Mouse (Mus musculus) urinary bladder, postnatal 14 days (tissue): ENCODE results near the gene Dhx29.
A peak's percentile ranks its signal among the peaks of the same experiment; 100 is the strongest.

ENCODE experiments used
- DNase-seq: peaks from one replicate; pipeline ENCODE4 v3.0.0; 2021; ENCODE audit warnings: low spot score

Dhx29 gene

DNA sequence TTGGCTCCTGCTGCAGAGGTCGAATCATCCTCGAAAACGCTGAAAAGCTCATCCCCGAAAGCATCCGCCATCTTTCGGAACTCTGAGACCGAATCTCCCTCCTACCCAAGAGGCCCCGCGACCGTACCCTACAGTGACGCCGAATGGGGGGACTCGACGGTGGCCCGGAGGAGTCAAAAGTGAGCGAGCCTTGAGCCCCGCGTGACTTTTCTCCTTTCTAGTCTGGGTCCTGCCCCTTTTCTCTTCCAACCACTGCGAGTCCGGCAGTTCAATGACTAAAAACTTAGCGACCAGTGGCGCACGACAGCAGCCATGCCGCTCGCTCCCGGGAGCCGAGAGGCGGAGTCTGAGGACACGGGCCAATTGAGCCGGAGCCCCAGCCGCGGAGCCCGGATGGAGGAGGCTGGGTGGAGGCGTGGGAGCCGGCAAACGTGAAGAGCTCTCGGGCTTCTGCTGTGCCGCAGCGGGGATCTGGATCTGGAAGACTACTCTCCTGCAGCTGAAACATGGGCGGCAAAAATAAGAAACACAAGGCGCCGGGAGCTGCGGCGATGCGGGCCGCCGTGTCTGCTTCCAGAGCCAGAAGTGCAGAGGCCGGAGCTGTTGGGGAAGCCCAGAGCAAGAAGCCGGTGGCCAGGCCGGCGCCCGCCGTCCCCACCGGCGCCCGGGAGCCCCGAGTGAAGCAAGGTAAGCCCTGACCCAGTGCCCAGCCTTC, at the start of gene Dhx29, which contains the start of gene Mtrex:
Gene Dhx29 (plus strand): TSS at position 168 of the 715 bp plus-strand sequence.
Gene Mtrex (minus strand): TSS at position 112 of the 715 bp plus-strand sequence.
- DNase-seq: peak; percentile 99

DNA sequence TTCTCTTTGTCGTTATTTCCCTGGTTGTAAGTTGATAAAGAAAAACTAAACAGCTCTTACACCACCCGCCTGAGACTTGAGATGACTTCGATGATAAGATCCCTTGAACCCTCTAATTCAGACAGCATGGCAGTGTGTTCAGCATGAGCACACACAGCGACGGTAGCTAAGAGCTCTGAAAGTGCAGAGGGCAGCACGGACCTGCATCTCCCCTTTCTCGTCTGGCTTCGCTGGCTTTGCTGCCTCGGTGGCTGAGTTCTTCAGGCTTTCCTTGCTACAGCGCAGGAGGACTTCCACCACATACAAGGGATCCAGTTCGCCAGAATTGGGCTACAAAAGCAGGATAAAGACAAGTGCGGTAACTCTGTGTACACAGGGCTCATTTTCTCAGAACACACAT, 40.0 kb upstream of the Dhx29 start:
- no peak for DNase-seq

DNA sequence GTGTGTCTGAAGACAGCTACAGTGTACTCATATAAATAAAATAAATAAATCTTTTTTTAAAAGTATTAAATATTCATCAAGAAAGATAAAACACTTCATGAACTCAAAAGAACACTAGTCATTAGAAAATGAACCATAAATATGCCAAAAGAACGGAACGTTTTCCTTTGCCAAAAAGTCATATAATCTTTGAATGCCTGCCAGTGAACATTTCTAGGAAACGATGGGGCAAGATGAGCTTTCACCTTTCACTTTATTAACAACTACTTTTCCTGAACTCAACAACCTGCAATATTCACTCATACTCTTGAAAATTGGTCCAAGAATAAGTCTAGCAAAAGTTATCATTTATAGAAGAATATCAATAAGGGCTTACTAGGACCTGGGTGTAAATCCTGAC, 25.1 kb upstream of the Dhx29 start:
- no peak for DNase-seq

DNA sequence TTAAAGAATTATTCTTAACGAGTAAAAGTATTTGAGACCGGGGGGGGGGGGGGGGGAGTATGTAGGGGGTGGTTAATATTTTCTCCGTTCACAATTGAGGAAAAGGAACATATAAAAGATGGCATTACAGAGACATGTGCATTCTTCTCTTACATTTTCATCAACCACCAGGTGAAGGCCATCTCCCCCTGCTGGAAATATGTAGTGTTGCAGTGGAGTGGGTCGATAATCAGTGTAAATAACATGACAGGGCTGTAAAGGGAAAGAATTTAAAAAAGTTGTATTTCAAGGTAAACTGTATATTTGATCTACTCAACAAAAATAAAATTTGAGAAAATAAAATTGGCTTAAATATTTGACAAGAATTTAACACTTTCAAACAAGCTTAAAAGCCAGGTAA, 17.6 kb upstream of the Dhx29 start:
- DNase-seq: peak; percentile 46

DNA sequence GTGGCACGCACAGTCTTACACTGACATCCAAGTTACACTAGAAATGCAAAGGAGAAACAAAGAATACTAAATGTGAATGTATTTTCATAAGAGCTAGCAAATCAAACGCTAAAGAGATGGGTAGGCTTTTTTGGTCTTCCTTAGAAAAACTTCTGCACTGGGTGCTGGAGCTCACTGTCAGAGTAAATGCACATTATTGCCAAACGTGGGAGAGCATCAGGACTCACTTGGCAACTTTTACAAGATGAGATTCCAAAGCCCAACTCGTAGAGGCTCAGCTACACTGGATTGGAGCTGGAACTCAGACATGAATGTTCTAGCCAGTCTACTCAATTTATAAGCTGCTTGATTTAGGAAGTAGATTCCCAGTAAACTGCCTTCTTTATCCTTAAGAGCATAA, 16.8 kb upstream of the Dhx29 start:
- no peak for DNase-seq

DNA sequence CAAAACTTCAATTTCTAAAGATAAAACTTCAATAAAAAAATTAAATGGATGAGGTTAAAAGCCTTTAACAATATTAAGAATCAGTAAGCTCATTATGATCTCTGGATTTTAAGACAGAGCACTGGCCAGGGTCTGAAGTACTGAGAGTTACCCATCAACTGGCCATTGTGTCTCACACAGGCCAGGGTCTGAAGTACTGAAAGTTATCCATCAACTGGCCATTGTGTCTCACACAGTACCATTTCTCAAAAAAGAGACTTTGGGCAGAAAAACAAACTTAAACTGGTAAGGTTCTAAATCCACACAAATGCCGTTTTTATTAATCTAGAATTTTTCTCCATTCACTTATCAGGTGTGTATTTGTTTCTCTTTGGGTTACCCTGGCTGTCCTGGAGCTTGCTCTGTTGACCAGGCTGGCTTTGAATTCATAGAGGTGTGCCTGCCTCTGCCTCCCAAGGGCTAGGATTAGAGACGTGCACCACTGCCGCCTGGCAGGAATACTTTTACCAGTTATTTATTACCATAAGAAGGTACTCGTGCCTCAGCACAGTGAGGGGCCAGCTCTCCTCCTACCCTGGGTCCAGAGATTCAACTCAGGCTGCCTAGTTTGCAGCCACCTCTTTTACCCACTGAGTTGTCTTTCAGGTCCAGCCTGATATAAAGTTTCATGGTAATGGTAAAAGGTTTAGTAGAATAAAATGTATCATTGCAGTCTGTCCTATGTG, 8.0 kb upstream of the Dhx29 start:
- DNase-seq: no peak

DNA sequence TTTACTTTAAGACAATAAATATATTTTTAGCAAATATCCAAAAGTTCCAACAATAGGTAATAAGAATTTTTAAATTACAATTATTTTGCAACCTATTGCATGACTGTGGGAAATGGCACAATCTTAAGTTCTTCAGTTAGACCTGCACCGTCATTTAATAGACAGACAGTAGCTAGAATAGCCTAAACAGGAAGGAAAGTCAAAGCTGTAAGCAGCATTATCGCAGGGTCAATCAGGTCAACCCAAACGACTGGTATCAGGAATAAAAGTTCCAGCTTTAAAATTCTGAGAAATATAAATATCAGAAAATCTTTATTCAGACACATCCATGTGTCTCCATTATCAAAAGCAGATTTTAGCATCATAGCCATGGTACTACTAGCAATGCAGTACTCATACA, 6.3 kb upstream of the Dhx29 start:
- DNase-seq: no peak

DNA sequence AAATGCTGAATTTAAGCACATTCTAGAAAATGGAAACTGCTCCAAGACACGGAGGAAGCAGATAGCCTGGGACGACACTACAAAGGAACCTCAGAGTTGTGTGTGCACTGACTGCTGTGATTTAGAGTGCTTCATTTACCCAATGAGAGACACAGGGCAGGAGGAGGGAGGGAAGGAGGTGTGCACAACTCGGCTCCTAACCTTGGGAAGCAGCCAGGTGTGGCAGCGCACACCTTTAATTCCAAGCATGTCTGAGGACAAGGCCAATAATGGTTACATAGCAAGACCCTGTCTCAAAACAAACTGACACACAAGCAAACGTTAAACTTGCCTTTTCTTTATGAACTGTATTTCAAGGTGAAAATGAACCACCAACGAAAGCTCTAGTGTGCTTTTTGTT, 2.0 kb upstream of the Dhx29 start:
- no peak for DNase-seq

DNA sequence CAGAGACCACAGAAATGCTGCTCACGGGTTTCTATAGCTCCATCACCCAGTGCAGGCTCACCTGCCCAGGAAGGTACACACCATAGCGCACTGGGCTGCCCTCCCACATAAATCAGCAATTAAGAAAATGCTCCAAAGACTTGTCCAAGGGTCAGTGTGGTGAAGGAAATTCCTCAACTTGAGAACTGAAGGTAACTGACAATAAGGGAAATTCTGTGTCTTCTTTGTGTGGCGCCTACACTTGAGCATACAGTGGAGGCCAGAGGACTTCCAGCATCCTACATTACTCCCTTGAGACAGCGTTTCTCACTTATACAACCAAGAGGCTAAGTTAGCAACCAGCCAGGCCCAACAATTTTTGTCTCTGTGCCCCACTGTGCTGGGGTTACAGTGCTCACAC, 1.3 kb upstream of the Dhx29 start:
- no peak for DNase-seq

DNA sequence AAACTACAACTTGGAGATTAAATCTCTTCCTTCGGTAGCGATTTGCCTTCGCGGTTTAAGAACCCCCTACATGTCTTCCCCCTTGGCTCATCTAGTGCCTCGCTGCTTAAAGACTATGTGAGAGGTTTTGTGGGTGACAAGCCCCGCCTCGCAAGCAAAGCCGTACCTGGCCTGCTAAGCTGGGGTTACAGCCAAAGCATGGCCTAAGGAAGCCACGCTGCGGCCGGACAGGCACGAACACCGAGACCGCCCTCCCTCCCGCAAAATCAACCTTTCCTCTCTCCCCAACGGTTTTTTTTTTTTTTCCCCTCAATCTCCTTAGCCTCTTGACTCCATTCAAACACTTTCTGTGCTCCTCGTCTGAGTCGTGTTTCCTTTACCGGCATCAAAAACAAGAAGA, 458 bp upstream of the Dhx29 start:
- peak; percentile 31 for DNase-seq

DNA sequence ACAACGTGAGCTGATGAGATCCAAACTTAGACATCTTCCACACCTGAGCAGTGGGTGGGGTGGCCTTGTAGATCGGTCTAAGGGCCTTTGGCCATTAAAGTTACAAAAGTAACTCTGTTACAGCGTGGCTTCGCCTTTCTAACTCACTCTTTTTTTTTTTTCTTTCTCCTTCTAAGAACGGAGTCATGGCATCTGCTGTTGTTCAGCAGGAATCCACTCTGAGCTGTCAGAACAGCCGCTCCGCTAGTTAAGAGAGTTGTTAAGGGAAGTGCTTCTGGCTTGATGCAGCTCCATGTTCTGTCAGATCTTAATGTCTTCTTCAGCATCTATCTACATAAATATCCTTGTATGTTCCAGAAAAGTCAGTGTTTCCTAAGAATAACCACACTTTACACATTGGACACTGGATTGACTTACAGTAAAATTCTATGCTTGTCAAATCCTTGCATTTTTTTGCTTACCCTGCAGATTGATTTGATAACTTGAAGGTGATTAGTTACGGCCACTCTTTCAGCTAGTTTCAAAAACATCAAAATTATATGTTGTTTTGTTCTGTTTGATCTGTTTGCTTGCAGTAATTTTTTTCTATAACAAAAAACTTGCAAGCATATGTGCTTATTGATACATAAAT, 899 bp downstream of the Dhx29 start:
- no peak for DNase-seq

DNA sequence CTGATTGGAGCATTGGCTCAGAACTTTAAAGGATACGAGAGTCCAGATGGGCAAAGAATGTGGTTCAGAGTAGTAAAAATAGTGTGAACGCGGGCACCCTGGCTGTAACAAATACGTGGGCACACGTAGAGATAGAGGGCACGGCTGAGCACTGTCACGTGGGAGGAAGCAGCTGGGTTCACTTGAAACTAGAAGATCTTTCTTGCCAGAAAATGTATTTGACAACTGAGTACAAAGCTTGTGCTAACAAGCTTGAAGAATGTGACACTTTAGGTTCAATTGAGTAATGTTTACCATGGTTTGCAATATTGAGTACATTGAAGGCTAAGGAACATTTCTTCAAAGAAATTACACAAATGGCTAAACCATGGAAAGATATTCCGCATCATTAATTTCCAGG, 10.9 kb downstream of the Dhx29 start:
- no peak for DNase-seq

DNA sequence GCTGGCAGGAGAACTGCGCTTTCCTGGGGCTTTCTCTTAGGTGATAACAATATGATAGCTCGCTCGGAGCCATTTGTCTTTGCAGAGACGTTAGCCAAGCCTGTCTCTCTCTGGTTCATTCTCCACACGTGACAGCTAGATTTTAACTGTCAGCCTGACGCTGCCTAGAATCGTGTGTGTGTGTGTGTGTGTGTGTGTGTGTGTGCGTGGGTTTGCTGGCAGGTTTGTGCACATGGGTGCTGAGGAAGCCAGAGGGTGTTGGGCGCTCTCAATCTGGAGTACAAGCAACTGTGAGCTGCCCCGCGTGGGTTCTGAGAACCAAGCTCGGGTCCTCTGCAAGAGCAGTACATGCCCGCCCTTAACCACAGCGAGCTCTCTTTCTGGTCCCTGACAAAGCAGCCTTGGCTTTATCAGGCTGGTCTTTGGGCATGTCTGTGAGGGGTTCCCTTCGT, 14.7 kb downstream of the Dhx29 start:
- no peak for DNase-seq

DNA sequence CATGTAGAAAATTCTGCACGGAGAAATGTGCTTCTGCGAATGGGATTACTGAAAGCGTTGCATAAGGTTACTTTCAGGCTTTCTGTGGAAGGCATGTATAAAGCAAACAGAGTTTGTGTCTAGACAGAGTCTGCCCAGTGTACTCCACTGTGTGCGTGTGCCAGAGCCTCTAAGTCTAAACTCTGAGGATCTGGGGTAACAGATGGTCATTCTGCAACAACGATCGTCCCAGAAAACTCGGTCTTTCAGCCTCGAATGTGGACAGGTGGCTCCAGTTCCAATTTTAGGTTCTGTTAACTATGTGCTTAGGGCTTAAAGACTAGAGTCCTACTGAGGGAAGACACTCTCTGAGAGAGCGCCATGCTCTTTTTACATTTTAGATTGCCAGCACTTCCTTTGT, 18.1 kb downstream of the Dhx29 start:
- no peak for DNase-seq

DNA sequence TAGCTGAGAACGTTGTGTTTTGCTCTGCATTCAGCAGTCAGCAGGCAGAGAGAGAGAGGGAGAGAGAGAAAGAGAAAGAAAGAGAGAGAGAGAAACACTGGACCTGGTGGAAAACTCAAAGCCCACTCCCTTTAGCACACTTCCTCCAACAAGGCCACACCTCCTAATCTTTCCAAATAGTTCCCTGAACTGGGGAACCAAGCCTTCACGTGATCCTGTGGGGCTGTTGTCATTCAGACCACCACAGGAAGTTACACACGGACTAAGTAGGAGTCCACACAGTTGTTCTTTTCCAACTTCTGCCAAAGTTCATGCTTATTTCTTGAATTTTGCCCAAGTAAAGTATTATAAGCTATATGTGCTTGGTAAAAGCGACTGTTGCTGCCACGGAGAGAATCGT, 18.6 kb downstream of the Dhx29 start:
- DNase-seq: no peak

DNA sequence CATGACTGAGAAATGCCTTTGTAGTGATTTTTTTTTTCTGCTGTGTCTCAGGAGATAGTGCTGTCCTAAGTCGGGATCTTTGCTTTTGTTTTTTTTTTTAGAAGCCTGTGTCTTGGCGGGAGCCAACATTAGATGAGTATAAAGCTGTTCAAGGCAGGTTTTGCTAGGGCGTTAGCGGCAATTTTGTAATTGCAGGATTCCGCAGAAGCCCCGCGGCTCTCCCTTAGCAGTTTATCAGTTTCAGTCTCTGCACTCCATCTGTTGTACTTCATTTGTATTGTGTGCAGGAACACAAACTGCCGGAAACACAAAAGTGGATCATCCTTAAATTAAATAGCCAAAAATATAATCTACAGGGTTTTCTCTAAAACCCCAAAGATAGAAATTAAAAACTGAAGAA, 26.8 kb downstream of the Dhx29 start:
- no peak for DNase-seq

DNA sequence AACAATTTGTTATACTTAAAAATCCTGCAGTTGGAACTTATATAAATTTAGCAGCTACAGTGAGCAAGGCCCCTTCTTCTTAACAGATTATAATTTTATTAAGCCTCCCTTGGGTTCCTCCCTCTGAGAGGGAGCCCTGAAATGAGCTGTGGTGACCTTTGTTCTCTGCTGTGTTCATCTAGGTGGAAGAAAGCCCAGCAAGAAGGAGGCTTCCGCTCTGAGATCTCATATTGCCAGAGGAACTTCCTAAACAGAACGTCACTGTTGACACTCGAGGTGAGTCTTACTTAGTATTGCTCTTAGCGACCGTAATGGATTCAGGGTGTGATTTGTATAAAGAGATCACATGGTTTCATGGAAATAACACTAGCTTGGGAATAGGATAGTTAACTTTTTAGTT, 35.8 kb downstream of the Dhx29 start:
- DNase-seq: no peak

DNA sequence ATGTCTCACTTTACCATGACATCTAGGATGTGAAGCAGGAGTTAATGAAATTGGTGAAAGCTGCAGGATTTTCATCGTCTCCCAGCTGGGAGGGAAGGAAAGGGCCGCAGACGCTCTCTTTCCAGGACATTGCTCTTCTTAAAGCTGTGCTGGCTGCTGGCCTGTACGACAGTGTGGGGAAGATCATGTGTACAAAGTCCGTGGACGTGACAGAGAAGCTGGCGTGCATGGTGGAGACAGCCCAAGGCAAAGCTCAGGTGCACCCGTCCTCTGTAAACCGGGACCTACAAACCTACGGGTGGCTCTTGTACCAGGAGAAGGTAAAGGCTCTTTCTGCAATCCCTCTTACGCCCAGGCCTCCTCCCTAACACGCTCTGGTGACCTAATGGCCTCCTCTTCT, 37.2 kb downstream of the Dhx29 start:
- no peak for DNase-seq

DNA sequence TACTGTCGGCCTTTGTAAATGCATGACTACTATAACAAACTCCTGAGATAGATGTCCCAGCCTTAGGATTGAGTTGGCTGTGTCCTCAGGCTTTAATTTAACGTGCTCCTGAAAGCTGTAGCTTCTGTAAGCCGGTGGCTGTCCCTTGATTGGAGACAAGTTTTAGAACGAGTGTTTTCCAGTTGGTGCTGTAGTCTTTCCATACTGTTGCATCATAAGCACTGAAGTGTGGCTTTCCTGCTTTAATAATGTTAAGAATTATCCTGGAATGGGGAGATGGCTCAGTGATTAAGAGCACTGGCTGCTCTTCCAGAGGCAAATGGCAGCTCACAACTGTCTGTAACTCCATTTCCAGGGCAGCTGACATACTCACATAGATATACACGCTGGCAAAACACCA, 40.0 kb downstream of the Dhx29 start:
- DNase-seq: no peak

DNA sequence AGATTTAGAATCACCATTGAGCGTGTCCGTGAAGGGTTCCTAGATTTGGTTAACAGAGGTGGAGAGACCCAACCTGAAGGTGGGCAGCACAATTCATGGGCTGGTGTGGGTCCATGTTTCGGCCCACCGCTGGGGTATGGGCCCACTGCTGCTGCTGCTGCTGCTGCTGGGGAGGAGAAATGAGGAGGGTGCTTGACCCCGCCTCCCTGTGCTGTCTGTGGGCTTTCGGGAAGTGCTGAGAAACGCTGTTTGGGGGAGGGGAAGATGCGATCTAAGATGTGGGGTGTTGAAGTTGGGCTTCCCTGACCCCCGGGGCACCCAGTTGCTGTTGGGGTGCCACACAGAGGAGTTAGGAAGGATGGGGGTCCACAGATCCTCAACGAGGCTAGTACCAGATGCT, 49.5 kb downstream of the Dhx29 start:
- DNase-seq: no peak

DNA sequence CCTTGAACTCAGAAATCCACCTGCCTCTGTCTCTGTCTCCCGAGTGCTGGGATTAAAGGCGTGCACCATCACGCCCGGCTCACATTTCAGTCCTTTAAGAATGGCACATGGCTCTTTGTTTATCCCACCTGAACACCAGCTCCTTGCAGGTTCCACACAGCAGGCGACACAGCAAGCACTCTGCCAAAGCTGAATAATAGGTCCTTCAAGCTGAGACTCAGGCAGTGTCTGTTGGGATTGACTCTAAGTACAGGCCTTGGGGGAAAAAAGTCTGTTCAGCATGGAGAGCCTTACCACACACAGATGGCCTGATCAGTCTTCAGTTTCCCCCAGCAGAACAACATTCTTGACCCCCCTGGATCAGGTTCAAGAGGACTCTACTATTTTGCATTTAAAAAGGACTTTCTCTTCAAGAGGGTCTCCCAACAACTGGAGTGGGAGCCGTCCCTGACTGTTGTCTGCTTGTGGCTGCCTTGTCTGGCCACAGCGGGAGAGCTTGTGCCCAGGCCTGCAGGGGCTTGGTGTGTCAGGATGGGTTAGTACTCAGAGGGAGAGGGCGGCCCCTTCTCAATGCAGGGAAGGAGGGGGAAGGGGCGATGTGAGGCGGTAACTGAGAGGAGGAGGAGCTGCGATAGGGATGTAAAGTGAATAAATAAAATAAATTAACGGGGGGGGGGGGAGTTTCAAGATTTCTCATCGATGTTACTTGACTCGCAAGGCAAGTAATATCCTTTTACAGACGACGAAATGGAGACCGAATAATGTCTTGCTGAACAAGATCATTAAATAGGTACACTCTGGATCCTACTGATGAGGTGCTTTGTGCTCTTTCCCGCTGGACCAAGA, 58.6 kb downstream of the Dhx29 start:
- DNase-seq: no peak

DNA sequence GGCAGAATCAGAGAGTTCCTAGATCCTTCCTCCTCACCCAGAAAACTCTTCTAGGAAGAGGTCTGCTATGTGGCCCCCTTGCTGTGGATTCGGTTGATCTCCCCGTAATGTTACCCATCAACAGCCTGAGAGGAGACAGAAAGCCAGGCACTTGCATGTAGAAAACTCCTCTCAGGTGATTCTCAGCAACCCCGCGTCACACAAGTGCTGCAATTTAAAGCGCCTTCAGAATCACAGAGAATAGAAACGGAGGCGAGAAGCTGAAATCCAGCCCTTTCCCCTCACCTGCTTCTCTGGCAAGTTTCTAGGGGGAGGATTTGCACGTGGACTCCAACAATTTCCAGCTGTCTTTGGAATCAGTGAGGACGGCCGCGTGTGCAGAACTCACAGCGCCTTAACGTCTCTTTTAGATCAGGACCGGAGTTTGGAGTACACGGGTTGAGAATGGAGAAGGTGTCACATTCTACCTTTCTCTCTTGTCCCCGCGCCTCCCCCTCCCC, 59.2 kb downstream of the Dhx29 start:
- DNase-seq: no peak
